Mouse (Mus musculus): ENCODE data around the gene Pkd2l1. TPM values are rescaled to one million over a fixed set of nuclear protein-coding genes. Genes with fewer than 3 reads are reported as not detected.

The Pkd2l1 gene
- polyA plus RNA-seq, 2 experiments, result not detected

GRCm38 (mm10) chr19:44104393-44104792, 87.8 kb downstream of the Pkd2l1 start:
- Histone ChIP-seq H3K4me1 (replicated peaks; ENCODE audit: control insufficient read depth in 2 of 2, insufficient read depth in 2 of 2, low read length in 1 of 2) (peaks cover 6 to 17% of the 10 kb centered on the region in 2 experiments; a peak in 3 of 4 replicates), H3K4me2 (ENCODE audit: low read depth) (no peak overlapping the region; the same call in 1 of the 2 replicates), H3K36me3 (replicated peaks; ENCODE audit: control insufficient read depth, insufficient read depth, low read depth) (peaks cover 9% of the 10 kb centered on the region), H3K9ac (replicated peaks) (no peak overlapping the region), H3K9me3 (ENCODE audit: control insufficient read depth, low read length) (no peaks in the 10 kb centered on the region), H3K27me3 (ENCODE audit: control insufficient read depth, insufficient read depth, low read length) (no peaks in the 10 kb centered on the region), H3K27ac (no peak overlapping the region), H3K4me3 (ENCODE audit: insufficient read depth in 1 of 2, low read depth in 2 of 2, low read length in 2 of 2) (no peak overlapping the region)
- no peak for TF ChIP-seq EP300 (IDR thresholded peaks at IDR 0.05; ENCODE audit: low read depth)
- TF ChIP-seq CTCF (IDR thresholded peaks at IDR 0.05; ENCODE audit: low read depth), result no peak
- WGBS (ENCODE audit: insufficient replicate concordance), result 73% methylated on average over 1 of the region's 1 CpGs
- ATAC-seq (ENCODE audit: insufficient read depth) (no peak), DNase-seq (ENCODE audit: low read depth in 3 of 3, low spot score in 3 of 3) (no peak)

- H3K4me2 ChIP-seq (ENCODE audit: low read depth), result no peak overlapping the region
- H3K4me1 ChIP-seq (replicated peaks; ENCODE audit: control insufficient read depth in 2 of 2, insufficient read depth in 2 of 2, low read length in 1 of 2), result peaks cover 6 to 15% of the 10 kb centered on the region in 2 experiments; a peak in 3 of 4 replicates
- H3K36me3 ChIP-seq (replicated peaks; ENCODE audit: control insufficient read depth, insufficient read depth, low read depth), result peaks cover 16% of the 10 kb centered on the region
- H3K27me3 ChIP-seq (ENCODE audit: control insufficient read depth, insufficient read depth, low read length), result no peaks in the 10 kb centered on the region
- DNase-seq (ENCODE audit: low read depth in 3 of 3, low spot score in 3 of 3), result no peak
- H3K9me3 ChIP-seq (ENCODE audit: control insufficient read depth, low read length), result no peaks in the 10 kb centered on the region
- WGBS (ENCODE audit: insufficient replicate concordance), result 83% methylated on average over 3 of the region's 3 CpGs
- H3K4me3 ChIP-seq (ENCODE audit: insufficient read depth in 1 of 2, low read depth in 2 of 2, low read length in 2 of 2), result no peak overlapping the region
- H3K9ac ChIP-seq (replicated peaks), result no peak overlapping the region
- no peak for TF ChIP-seq CTCF (IDR thresholded peaks at IDR 0.05; ENCODE audit: low read depth)
- no peak for TF ChIP-seq EP300 (IDR thresholded peaks at IDR 0.05; ENCODE audit: low read depth)
- H3K27ac ChIP-seq, result no peak overlapping the region
- ATAC-seq (ENCODE audit: insufficient read depth), result no peak
Measured at GRCm38 (mm10) chr19:44103001-44103400, 89.2 kb downstream of the Pkd2l1 start.

- DNase-seq (ENCODE audit: low read depth in 3 of 3, low spot score in 3 of 3), result no peak
- H3K4me1 ChIP-seq (replicated peaks; ENCODE audit: control insufficient read depth in 2 of 2, insufficient read depth in 2 of 2, low read length in 1 of 2), result peaks cover 1 to 5% of the 10 kb centered on the region in 2 experiments; a peak in 3 of 4 replicates
- TF ChIP-seq CTCF (IDR thresholded peaks at IDR 0.05; ENCODE audit: low read depth) (no peak), EP300 (IDR thresholded peaks at IDR 0.05; ENCODE audit: low read depth) (no peak)
- H3K36me3 ChIP-seq (replicated peaks; ENCODE audit: control insufficient read depth, insufficient read depth, low read depth), result peaks cover 25% of the 10 kb centered on the region
- no peak overlapping the region for H3K4me2 ChIP-seq (ENCODE audit: low read depth)
- no peak overlapping the region for H3K4me3 ChIP-seq (ENCODE audit: insufficient read depth in 1 of 2, low read depth in 2 of 2, low read length in 2 of 2)
- no peaks in the 10 kb centered on the region for H3K9me3 ChIP-seq (ENCODE audit: control insufficient read depth, low read length)
- H3K9ac ChIP-seq (replicated peaks), result no peak overlapping the region
- no peak for ATAC-seq (ENCODE audit: insufficient read depth)
- H3K27ac ChIP-seq, result no peak overlapping the region
- no peaks in the 10 kb centered on the region for H3K27me3 ChIP-seq (ENCODE audit: control insufficient read depth, insufficient read depth, low read length)
Measured at GRCm38 (mm10) chr19:44100840-44101239, 91.4 kb downstream of the Pkd2l1 start.

Other genes starting within 250 kb of the Pkd2l1 start
- 49.5 and 50.9 TPM in 2 replicates for gene Cpn1, start 205.9 kb downstream of the Pkd2l1 start, polyA plus RNA-seq (2012; rRNA removed)
- gene Cpn1, start 205.9 kb downstream of the Pkd2l1 start, polyA plus RNA-seq (2014; fragmentation: Nextera tagmentation; extraction: Ambion mirVana), result 43.9 and 50.1 TPM in 2 replicates
- 9.9 and 10.5 TPM in 2 replicates for gene Cyp2c23, start 163.2 kb downstream of the Pkd2l1 start, polyA plus RNA-seq (2012; rRNA removed)
- 20.7 and 23.4 TPM in 2 replicates for gene Cyp2c23, start 163.2 kb downstream of the Pkd2l1 start, polyA plus RNA-seq (2014; fragmentation: Nextera tagmentation; extraction: Ambion mirVana)
- gene Erlin1, start 122.7 kb downstream of the Pkd2l1 start, polyA plus RNA-seq (2012; rRNA removed), result 7.1 and 11.4 TPM in 2 replicates
- gene Erlin1, start 122.7 kb downstream of the Pkd2l1 start, polyA plus RNA-seq (2014; fragmentation: Nextera tagmentation; extraction: Ambion mirVana), result 13.0 and 13.4 TPM in 2 replicates
- gene Chuk, start 85.0 kb downstream of the Pkd2l1 start, polyA plus RNA-seq (2012; rRNA removed), result 14.8 and 20.7 TPM in 2 replicates
- 20.5 and 21.0 TPM in 2 replicates for gene Chuk, start 85.0 kb downstream of the Pkd2l1 start, polyA plus RNA-seq (2014; fragmentation: Nextera tagmentation; extraction: Ambion mirVana)
- gene Cwf19l1, start 56.6 kb downstream of the Pkd2l1 start, polyA plus RNA-seq (2012; rRNA removed), result 4.6 and 8.8 TPM in 2 replicates
- 12.9 and 18.0 TPM in 2 replicates for gene Cwf19l1, start 56.6 kb downstream of the Pkd2l1 start, polyA plus RNA-seq (2014; fragmentation: Nextera tagmentation; extraction: Ambion mirVana)
- 18.4 and 28.1 TPM in 2 replicates for gene Bloc1s2, start 46.0 kb downstream of the Pkd2l1 start, polyA plus RNA-seq (2012; rRNA removed)
- 44.5 and 45.0 TPM in 2 replicates for gene Bloc1s2, start 46.0 kb downstream of the Pkd2l1 start, polyA plus RNA-seq (2014; fragmentation: Nextera tagmentation; extraction: Ambion mirVana)
- gene Scd3, start 10.8 kb upstream of the Pkd2l1 start, polyA plus RNA-seq (2012; rRNA removed), result not detected in 2 replicates
- gene Scd3, start 10.8 kb upstream of the Pkd2l1 start, polyA plus RNA-seq (2014; fragmentation: Nextera tagmentation; extraction: Ambion mirVana), result not detected in 2 replicates
- 84.0 and 116 TPM in 2 replicates for gene Scd2, start 101.2 kb upstream of the Pkd2l1 start, polyA plus RNA-seq (2012; rRNA removed)
- gene Scd2, start 101.2 kb upstream of the Pkd2l1 start, polyA plus RNA-seq (2014; fragmentation: Nextera tagmentation; extraction: Ambion mirVana), result 80.4 and 95.4 TPM in 2 replicates
- 0.04 and 0.08 TPM in 2 replicates for gene Scd4, start 140.7 kb upstream of the Pkd2l1 start, polyA plus RNA-seq (2012; rRNA removed)
- gene Scd4, start 140.7 kb upstream of the Pkd2l1 start, polyA plus RNA-seq (2014; fragmentation: Nextera tagmentation; extraction: Ambion mirVana), result 0.09 TPM in 1 of 2 replicates, not detected in the other
- 22.5 and 25.1 TPM in 2 replicates for gene Scd1, start 215.4 kb upstream of the Pkd2l1 start, polyA plus RNA-seq (2012; rRNA removed)
- gene Scd1, start 215.4 kb upstream of the Pkd2l1 start, polyA plus RNA-seq (2014; fragmentation: Nextera tagmentation; extraction: Ambion mirVana), result 11.1 and 11.9 TPM in 2 replicates

Measured in liver, embryonic 14.5 days (tissue).